Mouse (Mus musculus) left cerebral cortex, postnatal 36 days (tissue): ENCODE data around the gene Alpk3. TPM values are rescaled to one million over a fixed set of nuclear protein-coding genes. Genes with fewer than 3 reads are reported as not detected.
"Not testable (repeated sequence)": the region's sequence is repeated elsewhere in the genome, so short reads cannot be mapped to it uniquely, and the experiment has no call there.

Experiments used
- DNase-seq, 2 experiments: peaks; one replicate each; pipeline ENCODE4 v3.0.0; 2021 to 2022; ENCODE audit warnings: low spot score in 2 of 2, mixed read lengths in 1 of 2
- intact Hi-C: fragments of 180-260 bp; cut with DNase I; formaldehyde crosslinking; loops from one replicate; pipeline ENCODE4 v1.15.1; 2025
- total RNA-seq, 2 experiments: library from RNA; stranded (reverse); gene quantifications; 2 replicates each; pipeline ENCODE4 v1.2.3; 2021

The Alpk3 gene
- total RNA-seq, 2 experiments from 2014 or later, result 0.22 to 0.68 TPM

GRCm38 (mm10) chr7:81123553-81123952 is 66.2 kb downstream of the Alpk3 start:
- intact Hi-C loops, result no loop called here
- no peak for DNase-seq

GRCm38 (mm10) chr7:81124773-81125172 is 67.4 kb downstream of the Alpk3 start:
- no peak for DNase-seq
- intact Hi-C loops, result no loop called here

- intact Hi-C loops, result no loop called here
These were observed 68.1 kb downstream of the Alpk3 start for GRCm38 (mm10) chr7:81125215-81126175.

DNA sequence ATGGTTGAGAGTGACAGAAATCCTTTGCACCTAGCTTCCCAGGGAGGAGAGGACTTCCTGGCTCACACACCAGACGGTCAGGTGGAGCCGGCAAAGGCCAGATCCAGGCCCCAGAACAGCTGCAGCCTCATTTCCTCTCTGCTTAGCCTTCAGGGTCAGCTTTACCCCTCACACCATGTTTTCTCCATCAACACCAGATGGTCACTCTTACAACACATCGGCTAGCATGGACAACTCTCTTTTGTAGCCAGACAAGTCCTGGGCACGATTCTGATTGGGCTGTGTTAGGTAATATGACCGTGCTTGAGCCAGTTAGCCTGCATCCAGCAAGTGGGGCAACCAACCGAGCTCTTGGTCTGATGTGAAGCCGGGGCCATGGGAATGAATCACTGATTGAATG is 74.5 kb downstream of the Alpk3 start:
- intact Hi-C loops, result no loop called here

More at GRCm38 (mm10) chr7:81125215-81126175, 68.1 kb downstream of the Alpk3 start:
- DNase-seq, result no peak

GRCm38 (mm10) chr7:81132851-81133279 is 75.5 kb downstream of the Alpk3 start:
- DNase-seq, result no peak

More for the DNA sequence above, 74.5 kb downstream of the Alpk3 start:
- no peak for DNase-seq

DNA sequence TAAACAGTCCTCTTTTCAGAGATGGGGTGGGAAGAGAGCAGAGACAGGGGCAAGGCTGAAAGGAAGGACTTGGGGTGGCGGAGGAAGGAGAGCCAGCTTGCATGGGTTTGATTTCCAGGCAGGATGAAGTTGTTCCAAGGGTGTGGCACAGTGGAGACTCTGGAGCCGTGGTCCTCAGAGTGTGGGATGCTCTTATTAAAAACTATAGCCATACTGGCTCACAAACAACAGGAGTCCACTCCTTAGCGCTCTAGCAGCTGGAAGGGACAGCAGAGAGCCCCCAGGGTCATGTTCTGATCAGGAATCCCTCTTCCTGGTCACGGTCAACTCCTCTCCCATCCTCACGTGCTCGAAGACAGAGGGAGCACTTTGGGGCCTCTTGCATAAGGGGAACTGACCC is 76.0 kb downstream of the Alpk3 start:
- intact Hi-C loops, result no loop called here
- DNase-seq, result no peak

More at GRCm38 (mm10) chr7:81132851-81133279, 75.5 kb downstream of the Alpk3 start:
- intact Hi-C loops, result no loop called here

DNA sequence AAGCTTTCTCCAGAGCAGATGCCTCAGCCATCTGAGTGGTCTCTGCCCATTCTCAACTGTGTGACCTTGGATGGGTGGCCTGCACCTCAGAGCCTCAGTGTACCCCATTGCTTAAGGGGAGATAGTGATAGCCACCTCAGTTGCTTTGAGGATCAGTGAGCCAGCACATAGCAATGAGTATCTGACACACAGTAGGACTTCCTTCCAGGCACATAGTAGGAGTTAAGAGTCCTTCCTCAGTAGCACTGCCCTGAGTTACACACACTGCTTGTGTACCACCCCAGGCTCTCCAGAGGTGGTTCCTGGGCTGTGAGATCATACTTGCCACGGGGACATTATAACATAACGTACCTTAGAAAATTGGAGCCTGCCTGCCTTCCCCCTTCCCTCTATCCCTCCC is 76.5 kb downstream of the Alpk3 start:
- intact Hi-C loops, result no loop called here
- DNase-seq, result no peak

DNA sequence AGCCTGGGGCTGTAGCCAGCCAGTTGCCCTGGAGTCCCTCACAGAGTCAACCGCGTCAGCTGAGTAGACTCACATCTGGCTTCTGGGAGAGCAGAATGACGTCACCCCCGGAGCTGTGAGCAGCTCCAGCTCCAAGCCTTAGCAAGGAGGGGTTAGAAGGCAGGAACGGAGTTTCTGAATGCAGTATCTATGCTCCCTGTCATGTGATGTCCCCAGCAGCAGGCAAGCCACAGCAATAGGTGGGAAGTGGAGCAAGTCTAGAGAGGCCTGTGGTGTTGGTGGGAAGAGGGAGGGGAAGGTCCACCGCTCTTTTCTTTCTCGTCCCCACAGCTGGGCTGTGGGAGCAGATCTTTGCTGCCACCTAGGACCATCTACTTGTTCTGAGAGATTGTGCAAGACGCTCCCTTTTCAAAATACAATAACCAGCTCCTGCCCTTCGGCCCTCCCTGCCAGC is 77.2 kb downstream of the Alpk3 start:
- peak; percentile 54 to 56 for DNase-seq
- intact Hi-C loops, result no loop called here

- DNase-seq, result no peak
- intact Hi-C loops, result no loop called here
These were observed 79.9 kb downstream of the Alpk3 start for GRCm38 (mm10) chr7:81137292-81137691.

- intact Hi-C loops, result no loop called here
- no peak for DNase-seq
These were observed 81.7 kb downstream of the Alpk3 start for GRCm38 (mm10) chr7:81139100-81139499.

DNA sequence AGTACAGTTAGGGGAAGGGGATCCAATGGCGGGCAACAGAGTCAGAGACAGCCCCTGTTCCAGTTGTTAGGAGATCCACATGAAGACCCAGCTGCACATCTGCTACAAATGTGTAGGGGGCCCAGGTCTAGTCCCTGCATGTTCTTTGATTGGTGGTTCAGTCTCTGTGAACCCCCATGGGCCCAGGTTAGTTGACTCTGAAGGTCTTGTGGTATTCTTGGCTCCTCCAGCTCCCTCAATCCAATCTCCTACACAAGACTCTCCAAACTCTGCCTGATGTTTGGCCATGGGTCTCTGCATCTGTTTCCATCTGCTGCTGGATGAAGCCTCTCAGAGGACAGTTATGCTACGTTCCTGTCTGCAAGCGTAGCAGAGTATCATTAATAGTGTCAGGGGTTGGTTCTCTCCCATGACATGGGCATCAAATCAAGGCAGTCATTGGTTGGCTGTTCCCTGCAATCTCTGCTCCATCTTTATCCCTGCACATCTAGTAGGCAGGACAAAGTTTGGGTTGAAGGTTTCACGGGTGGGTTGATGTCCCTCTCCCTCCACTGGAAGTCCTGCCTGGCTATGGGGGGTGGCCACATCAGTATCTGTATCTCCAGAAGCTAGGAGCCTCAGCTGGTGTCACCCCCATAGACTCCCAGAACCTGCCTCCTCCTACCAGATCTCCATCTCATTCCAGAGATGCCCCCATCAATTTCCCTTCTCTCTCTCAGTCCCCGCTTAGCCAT is 82.4 kb downstream of the Alpk3 start:
- no peak for DNase-seq
- intact Hi-C loops, result no loop called here

DNA sequence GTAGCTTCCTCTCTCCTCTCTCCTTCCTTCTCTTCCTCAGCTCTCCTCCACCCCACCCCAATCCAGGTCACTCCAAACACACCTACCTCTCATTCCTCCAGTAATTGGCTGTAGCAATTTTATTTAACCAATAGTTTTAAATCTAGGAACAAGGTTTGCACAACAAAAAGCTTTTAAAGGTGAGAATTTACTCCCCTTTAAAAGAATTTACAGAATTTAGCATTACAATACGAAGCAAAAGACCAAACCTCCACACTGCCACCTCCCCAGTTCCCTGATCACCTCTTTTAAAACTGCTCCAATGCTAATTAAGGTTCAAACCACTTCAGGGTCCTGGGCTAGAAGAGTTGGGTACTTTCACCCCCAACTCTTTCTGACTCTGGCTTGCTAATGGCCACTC is 84.1 kb downstream of the Alpk3 start:
- DNase-seq, result no peak
- intact Hi-C loops, result no loop called here

GRCm38 (mm10) chr7:81143056-81143455 is 85.7 kb downstream of the Alpk3 start:
- DNase-seq, intact Hi-C loops: not testable (repeated sequence)

GRCm38 (mm10) chr7:81149759-81150158 is 92.4 kb downstream of the Alpk3 start:
- DNase-seq, result no peak
- intact Hi-C loops, result no loop called here

GRCm38 (mm10) chr7:81151216-81151615 is 93.8 kb downstream of the Alpk3 start:
- no peak for DNase-seq
- intact Hi-C loops, result no loop called here

- intact Hi-C loops, result no loop called here
These were observed 94.9 kb downstream of the Alpk3 start for GRCm38 (mm10) chr7:81152306-81152705.

GRCm38 (mm10) chr7:81152826-81153225 is 95.4 kb downstream of the Alpk3 start:
- intact Hi-C loops, result no loop called here
- DNase-seq, result no peak

More at GRCm38 (mm10) chr7:81152306-81152705, 94.9 kb downstream of the Alpk3 start:
- no peak for DNase-seq

DNA sequence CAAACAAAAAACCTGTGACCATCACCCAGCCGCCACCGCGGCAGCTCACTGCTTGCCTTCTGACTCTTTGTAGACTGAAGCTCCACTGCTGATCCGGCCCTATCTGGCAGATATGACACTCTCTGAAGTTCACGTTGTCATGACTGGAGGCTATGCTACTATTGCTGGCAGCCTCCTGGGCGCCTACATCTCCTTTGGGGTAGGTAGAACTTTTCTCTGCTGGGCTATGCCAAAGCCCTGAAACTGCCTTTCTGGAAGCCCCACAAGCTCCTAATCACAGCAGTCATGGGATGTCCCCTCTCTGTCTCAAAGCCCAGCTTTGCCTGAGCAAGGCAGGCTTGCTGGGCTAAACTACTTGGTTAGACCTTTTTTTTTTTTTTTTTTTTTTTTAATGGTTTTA is 95.9 kb downstream of the Alpk3 start:
- DNase-seq, result no peak
- intact Hi-C loops, result no loop called here

DNA sequence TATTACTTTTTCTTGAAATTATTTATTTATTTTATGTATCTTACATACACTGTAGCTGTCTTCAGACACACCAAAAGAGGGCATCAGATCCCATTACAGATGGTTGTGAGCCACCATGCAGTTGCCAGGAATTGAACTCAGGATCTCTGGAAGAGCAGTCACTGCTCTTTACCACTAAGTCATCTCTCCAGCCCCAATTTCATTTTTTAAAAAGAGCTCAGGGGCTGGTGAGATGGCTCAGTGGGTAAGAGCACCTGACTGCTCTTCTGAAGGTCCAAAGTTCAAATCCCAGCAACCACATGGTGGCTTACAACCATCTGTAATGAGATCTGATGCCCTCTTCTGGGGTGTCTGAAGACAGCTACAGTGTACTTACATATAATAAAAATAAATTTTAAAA is 96.8 kb downstream of the Alpk3 start:
- DNase-seq, intact Hi-C loops: not testable (repeated sequence)

- DNase-seq, result peak; percentile 20 to 25
- intact Hi-C loops, result loop anchor here (1.0 kb wide), 1 partner anchor 298 kb away; no protein-coding TSS in a partner anchor
These were observed 97.6 kb downstream of the Alpk3 start for GRCm38 (mm10) chr7:81154960-81155359.
